Mouse (Mus musculus): ENCODE results near the gene Etfbkmt.
"Not testable (repeated sequence)": the region's sequence is repeated elsewhere in the genome, so short reads cannot be mapped to it uniquely, and the experiment has no call there.

The Etfbkmt gene

GRCm38 (mm10) chr6:149134391-149135150 lies 5.1 kb upstream of the Etfbkmt start:
- peak; percentile 66 for DNase-seq (ENCODE audit: low spot score)

DNA sequence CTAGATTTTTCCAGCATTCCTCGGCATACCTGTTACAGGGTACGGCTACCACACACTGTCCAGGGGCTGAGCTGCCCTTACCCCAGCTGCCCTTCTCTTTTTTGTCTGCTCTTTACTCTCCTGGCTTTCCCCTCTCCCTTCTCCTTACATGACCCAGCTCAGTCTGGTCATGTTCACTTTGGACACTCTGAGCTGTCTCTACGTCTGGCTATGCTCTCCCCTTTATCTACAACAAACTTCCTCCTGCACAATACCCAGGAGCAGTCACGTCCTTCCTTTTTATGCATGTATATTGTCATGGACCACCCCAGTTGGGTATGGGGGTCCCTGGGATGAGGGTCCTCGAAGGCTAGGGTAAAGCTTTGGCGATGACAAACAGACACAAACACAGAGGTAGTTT lies 4.0 kb upstream of the Etfbkmt start:
- DNase-seq (ENCODE audit: low spot score) = no peak

DNA sequence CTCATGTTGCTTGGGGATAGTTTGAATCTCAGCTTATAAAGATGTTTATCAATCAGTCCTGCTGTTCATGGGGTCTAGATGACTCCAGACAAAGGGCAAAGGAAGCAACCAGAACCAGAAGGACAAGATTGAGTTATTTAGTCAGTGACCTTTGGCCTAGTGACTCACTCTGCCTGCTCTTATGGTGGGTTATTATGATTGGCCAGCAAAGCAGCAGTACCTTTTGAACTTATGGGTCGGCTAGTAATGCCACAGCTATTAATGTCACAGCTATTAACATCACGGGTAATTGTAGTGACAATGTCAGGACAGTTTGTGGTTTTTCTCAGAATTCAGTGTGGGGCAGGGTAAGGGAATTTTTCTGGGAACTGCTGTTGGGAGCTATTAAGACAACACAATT lies 1.7 kb upstream of the Etfbkmt start:
- peak; percentile 28 for DNase-seq (ENCODE audit: low spot score)

- DNase-seq (ENCODE audit: low spot score) = no peak
These were observed 638 bp upstream of the Etfbkmt start for GRCm38 (mm10) chr6:149139011-149139410.

DNA sequence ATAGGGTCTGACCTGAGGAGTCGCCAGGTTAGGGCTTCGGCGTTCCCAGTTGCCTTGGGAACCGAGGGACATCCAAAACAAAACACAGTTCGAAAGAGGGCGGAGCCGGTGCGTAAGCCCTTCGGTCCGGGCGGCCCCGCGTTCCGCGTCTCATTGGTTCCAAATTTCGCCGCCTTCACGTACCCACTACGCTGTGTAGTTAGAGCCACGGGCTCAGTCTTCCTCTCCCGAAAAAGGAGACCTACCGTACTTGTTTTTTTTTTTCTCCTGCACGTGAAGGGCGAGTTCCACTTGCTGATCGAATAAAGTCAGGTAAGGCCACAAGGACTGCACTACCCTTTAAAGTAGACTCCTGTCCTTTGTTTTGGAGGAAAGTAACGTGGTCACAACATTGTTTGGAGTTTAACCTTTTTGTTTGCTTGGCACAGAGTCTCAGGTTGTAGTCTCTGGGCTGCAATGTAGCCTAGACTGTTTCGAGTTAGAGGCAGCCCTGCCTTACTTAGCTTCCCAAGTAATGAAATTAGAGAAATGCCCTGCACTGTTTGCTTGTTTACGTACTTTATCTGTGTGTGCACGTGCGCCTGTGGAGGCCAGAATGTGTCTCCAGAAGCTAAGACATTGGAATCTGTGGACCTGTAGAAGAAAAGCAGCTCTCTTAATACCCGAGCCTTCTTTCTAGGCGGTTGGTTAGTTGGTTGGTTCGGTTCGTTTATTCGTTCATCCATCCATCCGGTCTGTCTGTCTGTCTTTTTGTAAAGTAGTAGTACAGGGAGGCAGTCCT lies 1.9 kb downstream of the Etfbkmt start:
- peak; percentile 89 for DNase-seq (ENCODE audit: low spot score)

DNA sequence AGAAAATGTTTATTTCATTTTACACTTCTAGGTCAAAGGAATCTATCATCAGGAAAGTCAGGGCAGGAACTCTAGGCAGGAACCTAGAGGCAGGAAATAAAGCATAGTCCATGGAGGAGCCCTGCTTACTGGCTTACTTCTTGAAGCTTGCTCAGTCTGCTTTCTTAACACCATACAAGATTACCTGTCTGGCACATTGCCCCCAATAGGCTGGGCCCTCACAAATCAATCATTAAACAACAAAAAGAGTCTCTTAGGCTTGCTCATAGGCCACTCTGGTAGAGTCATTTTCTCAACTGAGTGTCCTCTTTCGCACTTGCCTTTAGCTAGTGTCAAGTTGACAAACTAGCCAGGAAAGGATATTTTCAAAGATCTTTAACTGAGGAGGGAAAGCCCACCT lies 5.5 kb downstream of the Etfbkmt start:
- DNase-seq (ENCODE audit: low spot score) = no peak

DNA sequence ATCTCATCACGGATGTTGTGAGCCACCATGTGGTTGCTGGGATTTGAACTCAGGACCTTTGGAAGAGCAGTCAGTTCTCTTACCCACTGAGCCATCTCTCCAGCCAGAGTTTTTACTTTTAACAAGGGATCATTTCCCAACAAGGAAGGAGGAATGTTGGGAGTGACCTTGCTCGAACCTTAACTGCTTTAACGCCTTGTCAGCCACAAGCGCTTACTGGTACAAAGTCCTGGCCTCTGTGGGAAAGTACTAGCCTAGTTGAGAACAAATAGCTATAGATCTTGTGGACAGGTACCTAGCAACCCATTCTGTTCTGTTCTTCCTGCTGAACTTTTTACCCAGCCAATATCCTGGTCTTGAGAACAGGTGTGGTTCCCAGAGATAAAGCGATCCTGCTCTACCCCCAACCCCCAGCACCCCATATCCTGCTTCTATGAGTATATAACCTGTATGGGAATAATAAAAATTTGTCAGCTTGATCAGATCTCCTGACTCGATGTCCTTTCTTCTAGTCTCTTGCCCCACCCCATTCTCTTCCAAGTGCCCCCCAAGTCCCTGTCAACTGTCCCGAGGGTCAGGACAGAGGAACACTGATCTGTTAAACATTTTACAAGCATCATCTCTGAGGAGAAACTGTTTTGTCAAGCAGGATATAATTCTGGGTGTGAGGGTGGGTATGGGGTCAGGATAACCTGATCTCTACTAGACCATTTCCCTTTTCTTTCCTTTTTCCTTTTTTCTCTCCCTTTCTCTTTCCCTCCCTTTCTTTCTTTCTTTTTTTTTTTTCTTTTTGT lies 9.0 kb downstream of the Etfbkmt start:
- DNase-seq (ENCODE audit: low spot score) = peak; percentile 77

DNA sequence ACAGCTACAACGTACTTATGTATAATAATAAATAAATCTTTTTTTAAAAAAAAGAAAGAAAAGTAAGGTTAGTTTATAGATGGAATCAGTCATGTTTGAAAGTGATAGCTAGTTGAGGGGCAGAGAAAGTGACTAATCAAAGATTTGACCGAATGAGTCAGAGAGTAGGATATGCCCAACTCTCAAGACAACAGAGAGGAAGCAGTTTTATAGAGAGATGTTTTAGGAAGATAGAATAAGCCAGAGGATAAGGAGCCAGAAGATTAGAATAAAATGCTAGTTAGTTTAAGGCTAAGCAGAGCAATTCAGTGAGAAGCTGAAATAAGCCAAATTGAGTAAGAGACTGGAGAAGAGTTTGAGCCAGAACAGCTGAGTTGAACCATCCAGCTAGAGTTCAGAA lies 12.5 kb downstream of the Etfbkmt start:
- DNase-seq (ENCODE audit: low spot score) = no peak

DNA sequence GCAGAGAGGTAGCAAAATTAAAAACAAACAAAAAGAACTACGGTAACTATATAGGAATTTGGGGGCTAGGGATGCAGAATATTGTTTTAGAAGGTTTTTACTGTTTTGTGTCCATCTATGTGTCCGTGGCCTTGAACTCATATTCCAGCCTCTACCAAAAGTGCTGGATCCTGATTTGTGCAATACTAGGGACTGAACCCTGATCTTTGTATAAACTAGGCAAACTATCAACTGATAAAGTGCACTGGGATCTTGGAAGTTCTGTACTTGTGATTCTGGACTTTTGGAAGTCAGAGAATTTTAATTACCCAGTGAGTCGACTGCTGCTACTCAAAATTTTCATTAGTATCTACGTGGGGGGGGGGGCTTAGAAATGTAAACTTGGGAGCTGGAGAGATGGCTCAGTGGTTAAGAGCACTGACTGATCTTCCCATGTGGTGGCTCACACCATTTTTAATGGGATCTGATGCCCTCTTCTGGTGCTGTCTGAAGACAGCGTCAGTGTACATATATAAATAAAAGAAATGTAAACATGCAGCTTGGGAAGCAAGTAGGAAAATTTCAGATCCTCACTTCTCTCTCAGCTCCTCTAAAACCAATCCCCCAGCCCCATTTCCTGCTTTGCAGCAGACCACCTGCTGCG lies 13.9 kb downstream of the Etfbkmt start:
- no peak for DNase-seq (ENCODE audit: low spot score)

DNA sequence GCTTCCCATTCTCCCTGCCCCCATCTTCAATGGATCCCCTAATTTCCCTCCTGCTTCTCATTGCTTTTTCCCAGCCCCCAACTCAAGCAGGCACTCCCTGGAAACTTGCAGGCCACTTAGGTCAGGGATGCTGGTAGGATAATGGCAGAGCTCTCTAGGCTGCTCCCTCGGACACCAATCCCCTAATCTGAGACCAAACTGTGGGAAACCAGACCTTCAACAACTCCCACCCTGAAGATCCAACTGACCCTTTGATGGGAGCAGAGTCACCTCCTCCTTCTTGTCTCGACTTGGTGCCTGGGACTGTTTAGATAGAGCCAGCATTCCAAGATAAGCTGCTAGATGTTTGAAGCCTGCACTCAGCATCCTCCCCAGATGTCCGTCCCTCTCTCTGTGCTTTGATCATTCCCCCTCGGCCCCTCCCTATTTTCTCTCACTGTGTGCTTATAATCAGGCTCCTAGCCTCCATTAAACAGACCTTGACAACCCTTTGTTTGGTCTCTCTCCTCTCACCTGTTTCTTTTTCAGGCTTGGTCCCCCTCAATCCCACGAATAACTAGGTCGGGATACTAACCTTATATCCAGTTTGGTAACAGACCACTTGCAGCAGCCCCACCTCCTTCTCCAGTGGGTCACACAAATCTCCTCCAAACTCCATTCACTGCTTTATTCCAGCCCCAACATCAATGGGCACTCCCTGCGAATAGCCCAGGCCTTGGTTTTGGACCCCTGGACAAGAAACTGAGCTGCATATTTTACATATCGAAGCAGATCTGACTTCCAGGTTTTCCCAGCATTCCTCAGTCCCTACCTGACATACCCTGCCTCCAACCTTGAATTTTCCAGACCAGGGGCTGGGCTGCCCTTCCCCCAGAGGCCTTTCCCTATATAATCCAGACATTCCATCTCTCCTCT lies 14.7 kb downstream of the Etfbkmt start:
- peak; percentile 74 for DNase-seq (ENCODE audit: low spot score)

DNA sequence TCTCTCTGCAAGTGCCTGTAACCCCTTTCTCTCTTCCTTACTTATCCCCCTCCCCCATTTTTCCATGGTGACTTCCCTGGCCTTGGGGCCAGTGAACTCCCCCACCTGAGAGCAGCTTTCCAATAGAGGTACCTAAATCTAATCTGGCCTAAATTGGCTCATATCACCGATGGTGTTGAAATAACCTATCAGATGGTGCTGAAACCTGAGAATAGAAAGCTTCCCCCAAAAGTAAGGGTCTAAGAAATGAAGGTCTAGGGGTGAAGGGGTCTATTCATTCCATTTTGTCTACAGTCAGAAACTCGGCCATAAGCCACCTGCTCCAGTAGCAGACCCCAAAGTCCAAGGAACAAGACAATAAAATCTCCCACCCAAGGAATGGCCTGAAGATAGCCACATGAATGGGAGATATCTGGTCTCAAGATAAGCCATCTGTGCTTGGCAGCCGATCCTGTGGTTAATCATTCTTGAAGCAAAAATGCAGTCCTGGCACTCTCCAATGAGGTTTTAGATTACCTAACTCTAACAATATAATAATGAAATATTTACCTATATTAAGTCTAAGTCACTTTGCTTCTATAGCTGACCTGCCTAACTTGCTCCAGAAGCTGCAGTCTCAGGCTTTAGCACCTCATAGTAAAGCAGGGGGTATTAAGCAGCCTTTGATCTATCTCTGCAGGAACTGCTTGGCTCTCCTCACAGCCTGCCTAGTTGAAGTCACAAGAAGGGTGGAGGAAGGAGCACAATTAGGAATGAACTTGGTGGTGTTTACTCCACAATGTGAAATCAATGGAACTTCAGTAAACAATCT lies 15.6 kb downstream of the Etfbkmt start:
- DNase-seq (ENCODE audit: low spot score) = peak; percentile 62

DNA sequence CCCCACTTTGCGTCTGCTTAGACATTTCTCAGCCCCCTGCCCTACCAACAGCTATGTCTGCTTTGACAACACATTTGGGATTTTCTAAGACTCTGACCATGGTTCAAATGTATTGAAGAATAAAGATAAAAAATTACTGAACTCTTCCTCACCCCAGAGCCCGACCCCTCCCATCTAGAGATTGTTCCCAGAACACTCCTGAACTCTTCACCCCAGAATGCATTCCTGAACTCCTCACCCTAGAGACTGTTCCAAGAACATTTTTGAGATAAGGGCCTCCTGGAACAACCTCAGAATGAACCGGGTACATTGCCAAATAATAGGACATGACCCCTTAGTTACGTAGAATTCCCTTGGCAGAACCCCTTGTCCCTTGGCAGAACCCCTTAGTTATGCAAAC lies 27.4 kb downstream of the Etfbkmt start:
- DNase-seq (ENCODE audit: low spot score) = not testable (repeated sequence)

DNA sequence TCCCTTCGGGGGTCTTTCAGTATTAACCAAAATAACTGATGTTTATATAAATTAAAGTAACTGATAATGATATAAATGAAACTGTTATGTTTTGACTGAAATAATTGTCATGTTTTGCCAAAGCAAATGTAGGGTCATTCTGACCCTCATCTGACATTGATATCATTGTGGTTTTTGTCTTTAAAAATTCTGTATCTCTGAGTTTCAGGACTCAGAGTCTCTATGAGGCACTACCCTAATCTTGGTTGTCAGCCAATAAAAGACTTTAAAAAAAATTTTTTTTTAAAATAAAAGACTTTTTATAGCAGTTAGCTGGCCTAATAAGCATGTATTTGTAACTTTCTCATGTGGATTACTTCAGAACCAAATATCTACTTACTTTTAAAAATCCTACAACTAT lies 28.0 kb downstream of the Etfbkmt start:
- DNase-seq (ENCODE audit: low spot score) = no peak

DNA sequence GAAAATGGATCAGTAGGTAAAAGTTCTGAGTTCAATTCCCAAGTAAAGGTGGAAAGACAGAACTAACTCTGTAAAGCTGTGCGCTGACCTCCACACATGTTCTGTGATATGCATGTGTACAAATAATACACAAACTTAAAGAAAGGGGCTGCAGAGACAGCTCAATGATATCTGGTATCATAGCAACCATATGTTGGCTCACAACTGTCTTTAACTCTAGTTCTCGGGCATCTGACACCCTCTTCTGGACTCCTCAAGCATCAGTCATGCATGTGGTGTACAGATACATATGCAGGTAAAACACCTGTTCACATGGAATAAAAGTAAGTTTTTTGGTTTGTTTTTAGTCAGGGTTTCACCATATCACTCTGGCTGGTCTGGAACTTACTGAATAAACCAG lies 28.8 kb downstream of the Etfbkmt start:
- no peak for DNase-seq (ENCODE audit: low spot score)

DNA sequence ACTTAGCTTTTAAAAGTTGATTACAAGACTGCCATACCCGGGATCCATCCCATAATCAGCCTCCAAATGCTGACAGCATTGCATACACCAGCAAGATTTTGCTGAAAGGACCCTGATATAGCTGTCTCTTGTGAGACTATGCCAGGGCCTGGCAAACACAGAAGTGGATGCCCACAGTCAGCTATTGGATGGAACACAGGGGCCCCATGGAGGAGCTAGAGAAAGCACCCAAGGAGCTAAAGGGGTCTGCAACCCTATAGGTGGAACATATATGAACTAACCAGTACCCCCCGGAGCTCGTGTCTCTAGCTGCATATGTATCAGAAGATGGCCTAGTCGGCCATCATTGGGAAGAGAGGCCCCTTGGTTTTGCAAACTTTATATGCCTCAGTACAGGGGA lies 30.3 kb downstream of the Etfbkmt start:
- DNase-seq (ENCODE audit: low spot score) = not testable (repeated sequence)

GRCm38 (mm10) chr6:149173831-149174625 lies 34.4 kb downstream of the Etfbkmt start:
- no peak for DNase-seq (ENCODE audit: low spot score)

DNA sequence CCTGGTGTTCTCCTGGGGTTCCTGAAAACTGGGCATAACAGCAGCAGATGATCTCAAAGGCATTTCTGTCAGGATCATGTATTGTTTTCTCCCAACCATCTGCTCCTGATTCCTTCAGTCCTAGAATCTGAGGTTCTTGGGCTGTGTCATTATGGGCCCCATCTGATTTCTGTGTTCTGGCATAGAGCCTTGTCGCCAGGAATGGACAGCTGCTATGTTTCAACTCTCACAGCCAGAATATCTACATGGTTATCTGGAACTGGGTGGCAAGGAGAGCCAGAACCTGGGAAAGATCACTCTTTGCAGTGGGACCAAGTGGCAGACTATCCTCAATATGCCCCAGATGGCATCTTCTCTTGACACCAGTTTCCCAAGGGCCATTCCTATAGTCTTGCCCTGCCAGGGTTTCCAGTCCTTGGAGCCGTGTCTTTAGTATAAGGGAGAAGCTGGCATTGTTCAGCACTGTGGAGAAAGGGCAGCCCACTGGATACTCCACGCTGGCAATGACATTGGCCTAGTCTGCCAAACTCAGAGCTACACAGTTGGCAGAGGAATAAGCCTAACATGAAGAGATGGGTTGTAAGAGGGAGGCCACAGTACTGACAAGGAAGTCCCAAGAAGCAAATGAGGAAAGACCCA lies 35.4 kb downstream of the Etfbkmt start:
- no peak for DNase-seq (ENCODE audit: low spot score)

DNA sequence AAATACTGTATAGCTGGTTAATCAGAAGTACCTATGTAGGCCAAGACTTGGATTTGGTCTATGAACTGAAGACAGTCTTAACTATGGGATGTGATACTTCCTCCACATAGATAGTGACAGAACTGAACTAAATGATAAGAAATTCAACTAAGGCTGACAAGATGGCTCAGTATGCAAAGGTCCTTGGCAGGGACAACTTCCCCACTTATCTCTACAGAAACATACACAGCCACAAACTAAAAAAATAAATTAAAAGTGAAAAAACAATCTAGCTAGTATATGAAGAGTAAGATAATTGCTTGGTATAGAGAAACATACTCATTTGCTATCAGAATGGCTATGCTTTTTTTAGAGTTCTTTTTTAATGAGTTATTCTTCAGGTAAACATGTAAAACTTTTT lies 39.4 kb downstream of the Etfbkmt start:
- DNase-seq (ENCODE audit: low spot score) = no peak

GRCm38 (mm10) chr6:149184007-149184406 lies 44.4 kb downstream of the Etfbkmt start:
- DNase-seq (ENCODE audit: low spot score) = no peak

Measured in yolk sac, embryonic 10.5 days (tissue).